In the genomic region with DNA sequence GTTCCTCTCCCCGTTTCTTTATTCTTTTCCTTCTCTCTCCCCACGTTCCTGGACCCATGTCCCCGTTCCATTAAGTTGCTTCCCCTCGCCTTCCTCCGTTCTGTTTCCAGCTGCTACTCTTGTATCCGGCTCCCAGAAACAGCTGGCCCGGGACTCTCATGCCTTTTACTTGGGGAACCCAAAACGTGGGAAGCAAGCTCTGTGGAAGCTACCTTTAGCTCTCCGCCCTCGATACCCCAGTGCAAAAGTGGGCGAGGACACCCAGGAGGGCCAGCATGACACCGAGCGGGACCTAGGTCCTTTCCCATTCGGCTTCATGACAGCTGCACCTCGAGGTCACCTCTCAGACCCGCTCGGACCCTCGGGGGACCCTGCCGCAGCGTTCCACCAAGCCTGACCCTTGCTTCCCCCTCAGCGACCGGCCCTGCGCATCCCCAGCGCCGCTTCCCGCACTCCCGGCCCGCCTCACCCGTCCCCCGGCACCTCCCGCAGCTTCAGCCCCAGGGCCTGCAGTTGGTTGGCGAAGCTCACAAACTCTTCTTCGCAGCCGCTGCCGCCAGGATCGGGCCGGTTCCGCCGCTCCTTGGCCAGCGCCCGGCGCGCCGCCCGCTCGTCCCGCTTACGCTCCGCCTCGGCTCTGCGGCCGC, we compare ENCODE assay signal across 8 mouse cellular contexts. TPM values are rescaled to one million over a fixed set of nuclear protein-coding genes. Genes with fewer than 3 reads are reported as not detected.
DNase-seq lines count a peak whose midpoint lies in the region; ATAC-seq and TF ChIP-seq lines count a peak whose summit lies in the region.

No protein-coding gene starts in this region.

- H3K9me3 ChIP-seq in heart, embryonic 10.5 days, result no peaks in the 10 kb centered on the region
- H3K9me3 ChIP-seq in forebrain, embryonic 14.5 days (replicated peaks; ENCODE audit: control insufficient read depth, low read length), result no peaks in the 10 kb centered on the region
- no peaks in the 10 kb centered on the region for H3K9me3 ChIP-seq in kidney, embryonic 15.5 days (replicated peaks)

- TF ChIP-seq POLR2A in testis, adult 2 months (IDR thresholded peaks at IDR 0.05; ENCODE audit: control insufficient read depth, low read depth, low read length), result no peak

- H3K27ac ChIP-seq in heart, embryonic 10.5 days, result peak overlapping the region; percentile 89
- peak overlapping the region; percentile 48; the same call in 1 of the 2 replicates for H3K27ac ChIP-seq in forebrain, embryonic 14.5 days (ENCODE audit: low read depth, low read length)
- H3K27ac ChIP-seq in kidney, embryonic 15.5 days, result peak overlapping the region; percentile 64
- no peak overlapping the region for H3K27ac ChIP-seq in macrophage
- H3K27ac ChIP-seq in testis, adult 2 months (ENCODE audit: control insufficient read depth, insufficient read depth, low read depth, low read length), result 0 out of 2 replicates have a peak overlapping the region, but pooled peaks have one; percentile 1

- intact Hi-C loops in left cerebral cortex, postnatal 36 days (cut with DNase I), result no loop called here

- H3K4me3 ChIP-seq in heart, embryonic 10.5 days, result peak overlapping the region; percentile 97
- peak overlapping the region; percentile 96 for H3K4me3 ChIP-seq in forebrain, embryonic 14.5 days (ENCODE audit: low read depth, low read length)
- peak overlapping the region; percentile 94 for H3K4me3 ChIP-seq in kidney, embryonic 15.5 days (replicated peaks)
- H3K4me3 ChIP-seq in macrophage (ENCODE audit: inconsistent target), result peak overlapping the region; percentile 50
- peak overlapping the region; percentile 93 for H3K4me3 ChIP-seq in testis, adult 2 months (ENCODE audit: control insufficient read depth, low read depth, low read length)

- H3K4me2 ChIP-seq in forebrain, embryonic 14.5 days (ENCODE audit: low read length), result peak overlapping the region; percentile 98
- peak overlapping the region; percentile 96 for H3K4me2 ChIP-seq in kidney, embryonic 15.5 days

- H3K79me2 ChIP-seq in macrophage (ENCODE audit: inconsistent target), result peaks cover 31% of the 10 kb centered on the region; the same call in 1 of the 2 replicates

- ATAC-seq in forebrain, embryonic 14.5 days, result peak; percentile 64
- ATAC-seq in kidney, embryonic 15.5 days (replicated peaks; ENCODE audit: low FRiP score), result peak; percentile 63

- peak overlapping the region; percentile 93 for H3K9ac ChIP-seq in forebrain, embryonic 14.5 days (ENCODE audit: low read length)
- H3K9ac ChIP-seq in kidney, embryonic 15.5 days, result peak overlapping the region; percentile 90

- H3K4me1 ChIP-seq in heart, embryonic 10.5 days, result peaks cover 9% of the 10 kb centered on the region; the same call in 1 of the 2 replicates
- peaks cover 10% of the 10 kb centered on the region for H3K4me1 ChIP-seq in forebrain, embryonic 14.5 days (ENCODE audit: control insufficient read depth, insufficient read depth, low read length)
- peaks cover 11% of the 10 kb centered on the region for H3K4me1 ChIP-seq in kidney, embryonic 15.5 days
- peaks cover 8% of the 10 kb centered on the region for H3K4me1 ChIP-seq in testis, adult 2 months (ENCODE audit: control insufficient read depth, insufficient read depth, low read length)

- peak; percentile 78 for DNase-seq in heart, embryonic 10.5 days (ENCODE audit: low spot score)
- no peak for DNase-seq in heart, adult 18-20 months
- DNase-seq in NIH3T3 (ENCODE audit: low read depth), result peak; percentile 7
- peak; percentile 19 for DNase-seq in forebrain, embryonic 14.5 days (ENCODE audit: low spot score)
- no peak for DNase-seq in left cerebral cortex, postnatal 36 days (ENCODE audit: low spot score in 2 of 2)

- H3K27me3 ChIP-seq in heart, embryonic 10.5 days (ENCODE audit: insufficient read depth, poor library complexity, severe bottlenecking), result no peaks in the 10 kb centered on the region
- no peaks in the 10 kb centered on the region for H3K27me3 ChIP-seq in forebrain, embryonic 14.5 days (replicated peaks; ENCODE audit: control insufficient read depth, insufficient read depth, low read length)
- H3K27me3 ChIP-seq in kidney, embryonic 15.5 days, result no peaks in the 10 kb centered on the region
- H3K27me3 ChIP-seq in testis, adult 2 months (ENCODE audit: control insufficient read depth, insufficient read depth, low read length), result no peaks in the 10 kb centered on the region

- TF ChIP-seq CTCF in testis, adult 2 months (IDR thresholded peaks at IDR 0.05; ENCODE audit: control insufficient read depth, insufficient read depth, insufficient replicate concordance, low read depth, low read length), result no peak

- peaks cover 12% of the 10 kb centered on the region; the same call in 1 of the 2 replicates for H3K36me3 ChIP-seq in heart, embryonic 10.5 days
- peaks cover 9% of the 10 kb centered on the region; the same call in 1 of the 2 replicates for H3K36me3 ChIP-seq in forebrain, embryonic 14.5 days (ENCODE audit: control insufficient read depth, insufficient read depth, low read length)
- peaks cover 23% of the 10 kb centered on the region for H3K36me3 ChIP-seq in kidney, embryonic 15.5 days
- 0 out of 2 replicates have a peak, but pooled peaks cover 6% of the 10 kb centered on the region for H3K36me3 ChIP-seq in macrophage (ENCODE audit: inconsistent target)
- H3K36me3 ChIP-seq in testis, adult 2 months (ENCODE audit: control insufficient read depth, insufficient read depth, low read length), result peaks cover 4% of the 10 kb centered on the region; the same call in 1 of the 2 replicates

- WGBS in heart, embryonic 10.5 days, result 1% methylated on average over 52 of the region's 52 CpGs
- under 1% methylated on average over 51 of the region's 52 CpGs for WGBS in forebrain, embryonic 14.5 days
- WGBS in kidney, embryonic 15.5 days, result under 1% methylated on average over 52 of the region's 52 CpGs
- under 1% methylated on average over 52 of the region's 52 CpGs for WGBS in macrophage (ENCODE audit: missing documents)

RNA-seq across cellular contexts. Expression of a gene that starts 0.5 kb away (rescaled TPM):
- polyA plus RNA-seq in heart, embryonic 10.5 days (2016; fragmentation: Nextera tagmentation; extraction: Ambion mirVana), result 3.1 and 5.2 TPM in 2 replicates
- total RNA-seq in heart, adult 18-20 months (2021), result 10 to 100 TPM in 1 of 2 experiments, 1 to 10 TPM in 1; 9.6 to 11.5 TPM
- 2.3 and 2.4 TPM in 2 replicates for polyA plus RNA-seq in forebrain, embryonic 14.5 days (2014; fragmentation: Nextera tagmentation; extraction: Ambion mirVana)
- 2.5 and 3.5 TPM in 2 replicates for polyA plus RNA-seq in kidney, embryonic 15.5 days (2015; fragmentation: Nextera tagmentation; extraction: Ambion mirVana)
- 10 to 100 TPM in 6 of 26 experiments, 1 to 10 TPM in 20; 1.9 to 17.0 (median 8.4) TPM for total RNA-seq in macrophage (2018; cell fraction: chromatin; rRNA removed)
- 10 to 100 TPM in 7 of 26 experiments, 1 to 10 TPM in 19; 4.8 to 13.1 (median 7.5) TPM for total RNA-seq in macrophage (2018; cell fraction: cytosol; rRNA removed)
- total RNA-seq in macrophage (2018; cell fraction: nucleus; rRNA removed), result 10 to 100 TPM in 3 of 26 experiments, 1 to 10 TPM in 23; 2.4 to 12.8 (median 6.4) TPM
- polyA plus RNA-seq in macrophage (2018), result 6.9 to 12.3 TPM (median 7.4 TPM) in 3 replicates
- polyA plus RNA-seq in testis, adult 2 months (2012; rRNA removed), result 74.6 and 80.0 TPM in 2 replicates
- 10 to 100 TPM; 18.1 to 18.3 TPM for total RNA-seq in left cerebral cortex, postnatal 36 days (2021)

RNA-seq across cellular contexts. Expression of a gene that starts 35.5 kb away (rescaled TPM):
- not detected in 2 replicates for polyA plus RNA-seq in heart, embryonic 10.5 days (2016; fragmentation: Nextera tagmentation; extraction: Ambion mirVana)
- under 1 TPM in 1 of 2 experiments, not detected in 1; 0.69 TPM for total RNA-seq in heart, adult 18-20 months (2021)
- not detected in 2 replicates for polyA plus RNA-seq in forebrain, embryonic 14.5 days (2014; fragmentation: Nextera tagmentation; extraction: Ambion mirVana)
- polyA plus RNA-seq in kidney, embryonic 15.5 days (2015; fragmentation: Nextera tagmentation; extraction: Ambion mirVana), result 0.30 and 0.48 TPM in 2 replicates
- 10 to 100 TPM in 1 of 26 experiments, 1 to 10 TPM in 16, not detected in 9; 1.3 to 13.2 (median 2.2) TPM for total RNA-seq in macrophage (2018; cell fraction: chromatin; rRNA removed)
- total RNA-seq in macrophage (2018; cell fraction: cytosol; rRNA removed), result 1 to 10 TPM; 2.1 to 6.5 (median 3.5) TPM
- total RNA-seq in macrophage (2018; cell fraction: nucleus; rRNA removed), result 1 to 10 TPM in 23 of 26 experiments, under 1 TPM in 1, not detected in 2; 0.86 to 7.5 (median 2.9) TPM
- 1.1 to 3.7 TPM (median 2.6 TPM) in 3 replicates for polyA plus RNA-seq in macrophage (2018)
- 0.19 TPM in 1 of 2 replicates, not detected in the other for polyA plus RNA-seq in testis, adult 2 months (2012; rRNA removed)
- not detected for total RNA-seq in left cerebral cortex, postnatal 36 days (2021)

RNA-seq across cellular contexts. Expression of a gene that starts 39.5 kb away (rescaled TPM):
- polyA plus RNA-seq in heart, embryonic 10.5 days (2016; fragmentation: Nextera tagmentation; extraction: Ambion mirVana), result not detected in 2 replicates
- not detected for total RNA-seq in heart, adult 18-20 months (2021)
- polyA plus RNA-seq in forebrain, embryonic 14.5 days (2014; fragmentation: Nextera tagmentation; extraction: Ambion mirVana), result not detected in 2 replicates
- polyA plus RNA-seq in kidney, embryonic 15.5 days (2015; fragmentation: Nextera tagmentation; extraction: Ambion mirVana), result not detected in 2 replicates
- total RNA-seq in macrophage (2018; cell fraction: chromatin; rRNA removed), result not detected
- not detected for total RNA-seq in macrophage (2018; cell fraction: cytosol; rRNA removed)
- total RNA-seq in macrophage (2018; cell fraction: nucleus; rRNA removed), result not detected
- not detected in 3 replicates for polyA plus RNA-seq in macrophage (2018)
- not detected in 2 replicates for polyA plus RNA-seq in testis, adult 2 months (2012; rRNA removed)
- not detected for total RNA-seq in left cerebral cortex, postnatal 36 days (2021)

RNA-seq across cellular contexts. Expression of a gene that starts 50.0 kb away (rescaled TPM):
- 0.91 and 2.1 TPM in 2 replicates for polyA plus RNA-seq in heart, embryonic 10.5 days (2016; fragmentation: Nextera tagmentation; extraction: Ambion mirVana)
- total RNA-seq in heart, adult 18-20 months (2021), result 10 to 100 TPM; 31.6 to 41.3 TPM
- 0.67 and 1.0 TPM in 2 replicates for polyA plus RNA-seq in forebrain, embryonic 14.5 days (2014; fragmentation: Nextera tagmentation; extraction: Ambion mirVana)
- polyA plus RNA-seq in kidney, embryonic 15.5 days (2015; fragmentation: Nextera tagmentation; extraction: Ambion mirVana), result 0.38 and 0.55 TPM in 2 replicates
- 10 to 100 TPM in 3 of 26 experiments, 1 to 10 TPM in 20, not detected in 3; 1.1 to 15.2 (median 5.3) TPM for total RNA-seq in macrophage (2018; cell fraction: chromatin; rRNA removed)
- 1 to 10 TPM in 12 of 26 experiments, under 1 TPM in 14; 0.10 to 2.1 (median 0.84) TPM for total RNA-seq in macrophage (2018; cell fraction: cytosol; rRNA removed)
- total RNA-seq in macrophage (2018; cell fraction: nucleus; rRNA removed), result 1 to 10 TPM in 13 of 26 experiments, under 1 TPM in 3, not detected in 10; 0.78 to 8.6 (median 2.5) TPM
- 0.16 to 1.2 TPM (median 0.47 TPM) in 3 replicates for polyA plus RNA-seq in macrophage (2018)
- polyA plus RNA-seq in testis, adult 2 months (2012; rRNA removed), result 10.3 and 14.3 TPM in 2 replicates
- 1 to 10 TPM; 2.6 to 6.2 TPM for total RNA-seq in left cerebral cortex, postnatal 36 days (2021)

RNA-seq across cellular contexts. Expression of a gene that starts 53.6 kb away (rescaled TPM):
- 0.14 TPM in 1 of 2 replicates, not detected in the other for polyA plus RNA-seq in heart, embryonic 10.5 days (2016; fragmentation: Nextera tagmentation; extraction: Ambion mirVana)
- not detected for total RNA-seq in heart, adult 18-20 months (2021)
- not detected in 2 replicates for polyA plus RNA-seq in forebrain, embryonic 14.5 days (2014; fragmentation: Nextera tagmentation; extraction: Ambion mirVana)
- polyA plus RNA-seq in kidney, embryonic 15.5 days (2015; fragmentation: Nextera tagmentation; extraction: Ambion mirVana), result 6.3 and 8.2 TPM in 2 replicates
- total RNA-seq in macrophage (2018; cell fraction: chromatin; rRNA removed), result not detected
- not detected for total RNA-seq in macrophage (2018; cell fraction: cytosol; rRNA removed)
- not detected for total RNA-seq in macrophage (2018; cell fraction: nucleus; rRNA removed)
- polyA plus RNA-seq in macrophage (2018), result not detected in 3 replicates
- 0.46 TPM in 1 of 2 replicates, not detected in the other for polyA plus RNA-seq in testis, adult 2 months (2012; rRNA removed)
- not detected for total RNA-seq in left cerebral cortex, postnatal 36 days (2021)

Comparison
In these comparisons a context has a peak if more than half of its experiments do, and no peak if none do; other contexts are left out.
1. DNase-seq: peak in heart, embryonic 10.5 days (single experiment), NIH3T3 (single experiment) and forebrain, embryonic 14.5 days (single experiment); none in heart, adult 18-20 months (0 of 2) and left cerebral cortex, postnatal 36 days (0 of 2).
2. Peak in every context shown above with its lines, with median percentiles within 50 percentile points of each other: H3K4me3 ChIP-seq.